Mouse (Mus musculus): ENCODE results near the gene Dhx29.

Dhx29 gene

DNA sequence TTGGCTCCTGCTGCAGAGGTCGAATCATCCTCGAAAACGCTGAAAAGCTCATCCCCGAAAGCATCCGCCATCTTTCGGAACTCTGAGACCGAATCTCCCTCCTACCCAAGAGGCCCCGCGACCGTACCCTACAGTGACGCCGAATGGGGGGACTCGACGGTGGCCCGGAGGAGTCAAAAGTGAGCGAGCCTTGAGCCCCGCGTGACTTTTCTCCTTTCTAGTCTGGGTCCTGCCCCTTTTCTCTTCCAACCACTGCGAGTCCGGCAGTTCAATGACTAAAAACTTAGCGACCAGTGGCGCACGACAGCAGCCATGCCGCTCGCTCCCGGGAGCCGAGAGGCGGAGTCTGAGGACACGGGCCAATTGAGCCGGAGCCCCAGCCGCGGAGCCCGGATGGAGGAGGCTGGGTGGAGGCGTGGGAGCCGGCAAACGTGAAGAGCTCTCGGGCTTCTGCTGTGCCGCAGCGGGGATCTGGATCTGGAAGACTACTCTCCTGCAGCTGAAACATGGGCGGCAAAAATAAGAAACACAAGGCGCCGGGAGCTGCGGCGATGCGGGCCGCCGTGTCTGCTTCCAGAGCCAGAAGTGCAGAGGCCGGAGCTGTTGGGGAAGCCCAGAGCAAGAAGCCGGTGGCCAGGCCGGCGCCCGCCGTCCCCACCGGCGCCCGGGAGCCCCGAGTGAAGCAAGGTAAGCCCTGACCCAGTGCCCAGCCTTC, at the start of gene Dhx29, which contains the start of gene Mtrex:
Gene Dhx29 (plus strand): TSS at position 168 of the 715 bp plus-strand sequence.
Gene Mtrex (minus strand): TSS at position 112 of the 715 bp plus-strand sequence.
- in situ Hi-C loops (cut with MboI, MseI) = loop anchor here (5.0 kb wide), 1 partner anchor 60 kb away; the partner anchor contains the start of gene Ccno

DNA sequence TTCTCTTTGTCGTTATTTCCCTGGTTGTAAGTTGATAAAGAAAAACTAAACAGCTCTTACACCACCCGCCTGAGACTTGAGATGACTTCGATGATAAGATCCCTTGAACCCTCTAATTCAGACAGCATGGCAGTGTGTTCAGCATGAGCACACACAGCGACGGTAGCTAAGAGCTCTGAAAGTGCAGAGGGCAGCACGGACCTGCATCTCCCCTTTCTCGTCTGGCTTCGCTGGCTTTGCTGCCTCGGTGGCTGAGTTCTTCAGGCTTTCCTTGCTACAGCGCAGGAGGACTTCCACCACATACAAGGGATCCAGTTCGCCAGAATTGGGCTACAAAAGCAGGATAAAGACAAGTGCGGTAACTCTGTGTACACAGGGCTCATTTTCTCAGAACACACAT, 40.0 kb upstream of the Dhx29 start:
- in situ Hi-C loops (cut with MboI, MseI) = loop anchor here (25.0 kb wide), 1 partner anchor 1450 kb away; no protein-coding TSS in a partner anchor

DNA sequence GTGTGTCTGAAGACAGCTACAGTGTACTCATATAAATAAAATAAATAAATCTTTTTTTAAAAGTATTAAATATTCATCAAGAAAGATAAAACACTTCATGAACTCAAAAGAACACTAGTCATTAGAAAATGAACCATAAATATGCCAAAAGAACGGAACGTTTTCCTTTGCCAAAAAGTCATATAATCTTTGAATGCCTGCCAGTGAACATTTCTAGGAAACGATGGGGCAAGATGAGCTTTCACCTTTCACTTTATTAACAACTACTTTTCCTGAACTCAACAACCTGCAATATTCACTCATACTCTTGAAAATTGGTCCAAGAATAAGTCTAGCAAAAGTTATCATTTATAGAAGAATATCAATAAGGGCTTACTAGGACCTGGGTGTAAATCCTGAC, 25.1 kb upstream of the Dhx29 start:
- in situ Hi-C loops (cut with MboI, MseI) = no loop called here

DNA sequence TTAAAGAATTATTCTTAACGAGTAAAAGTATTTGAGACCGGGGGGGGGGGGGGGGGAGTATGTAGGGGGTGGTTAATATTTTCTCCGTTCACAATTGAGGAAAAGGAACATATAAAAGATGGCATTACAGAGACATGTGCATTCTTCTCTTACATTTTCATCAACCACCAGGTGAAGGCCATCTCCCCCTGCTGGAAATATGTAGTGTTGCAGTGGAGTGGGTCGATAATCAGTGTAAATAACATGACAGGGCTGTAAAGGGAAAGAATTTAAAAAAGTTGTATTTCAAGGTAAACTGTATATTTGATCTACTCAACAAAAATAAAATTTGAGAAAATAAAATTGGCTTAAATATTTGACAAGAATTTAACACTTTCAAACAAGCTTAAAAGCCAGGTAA, 17.6 kb upstream of the Dhx29 start:
- in situ Hi-C loops (cut with MboI, MseI) = no loop called here

DNA sequence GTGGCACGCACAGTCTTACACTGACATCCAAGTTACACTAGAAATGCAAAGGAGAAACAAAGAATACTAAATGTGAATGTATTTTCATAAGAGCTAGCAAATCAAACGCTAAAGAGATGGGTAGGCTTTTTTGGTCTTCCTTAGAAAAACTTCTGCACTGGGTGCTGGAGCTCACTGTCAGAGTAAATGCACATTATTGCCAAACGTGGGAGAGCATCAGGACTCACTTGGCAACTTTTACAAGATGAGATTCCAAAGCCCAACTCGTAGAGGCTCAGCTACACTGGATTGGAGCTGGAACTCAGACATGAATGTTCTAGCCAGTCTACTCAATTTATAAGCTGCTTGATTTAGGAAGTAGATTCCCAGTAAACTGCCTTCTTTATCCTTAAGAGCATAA, 16.8 kb upstream of the Dhx29 start:
- in situ Hi-C loops (cut with MboI, MseI) = no loop called here

DNA sequence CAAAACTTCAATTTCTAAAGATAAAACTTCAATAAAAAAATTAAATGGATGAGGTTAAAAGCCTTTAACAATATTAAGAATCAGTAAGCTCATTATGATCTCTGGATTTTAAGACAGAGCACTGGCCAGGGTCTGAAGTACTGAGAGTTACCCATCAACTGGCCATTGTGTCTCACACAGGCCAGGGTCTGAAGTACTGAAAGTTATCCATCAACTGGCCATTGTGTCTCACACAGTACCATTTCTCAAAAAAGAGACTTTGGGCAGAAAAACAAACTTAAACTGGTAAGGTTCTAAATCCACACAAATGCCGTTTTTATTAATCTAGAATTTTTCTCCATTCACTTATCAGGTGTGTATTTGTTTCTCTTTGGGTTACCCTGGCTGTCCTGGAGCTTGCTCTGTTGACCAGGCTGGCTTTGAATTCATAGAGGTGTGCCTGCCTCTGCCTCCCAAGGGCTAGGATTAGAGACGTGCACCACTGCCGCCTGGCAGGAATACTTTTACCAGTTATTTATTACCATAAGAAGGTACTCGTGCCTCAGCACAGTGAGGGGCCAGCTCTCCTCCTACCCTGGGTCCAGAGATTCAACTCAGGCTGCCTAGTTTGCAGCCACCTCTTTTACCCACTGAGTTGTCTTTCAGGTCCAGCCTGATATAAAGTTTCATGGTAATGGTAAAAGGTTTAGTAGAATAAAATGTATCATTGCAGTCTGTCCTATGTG, 8.0 kb upstream of the Dhx29 start:
- in situ Hi-C loops (cut with MboI, MseI) = no loop called here

DNA sequence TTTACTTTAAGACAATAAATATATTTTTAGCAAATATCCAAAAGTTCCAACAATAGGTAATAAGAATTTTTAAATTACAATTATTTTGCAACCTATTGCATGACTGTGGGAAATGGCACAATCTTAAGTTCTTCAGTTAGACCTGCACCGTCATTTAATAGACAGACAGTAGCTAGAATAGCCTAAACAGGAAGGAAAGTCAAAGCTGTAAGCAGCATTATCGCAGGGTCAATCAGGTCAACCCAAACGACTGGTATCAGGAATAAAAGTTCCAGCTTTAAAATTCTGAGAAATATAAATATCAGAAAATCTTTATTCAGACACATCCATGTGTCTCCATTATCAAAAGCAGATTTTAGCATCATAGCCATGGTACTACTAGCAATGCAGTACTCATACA, 6.3 kb upstream of the Dhx29 start:
- in situ Hi-C loops (cut with MboI, MseI) = no loop called here

DNA sequence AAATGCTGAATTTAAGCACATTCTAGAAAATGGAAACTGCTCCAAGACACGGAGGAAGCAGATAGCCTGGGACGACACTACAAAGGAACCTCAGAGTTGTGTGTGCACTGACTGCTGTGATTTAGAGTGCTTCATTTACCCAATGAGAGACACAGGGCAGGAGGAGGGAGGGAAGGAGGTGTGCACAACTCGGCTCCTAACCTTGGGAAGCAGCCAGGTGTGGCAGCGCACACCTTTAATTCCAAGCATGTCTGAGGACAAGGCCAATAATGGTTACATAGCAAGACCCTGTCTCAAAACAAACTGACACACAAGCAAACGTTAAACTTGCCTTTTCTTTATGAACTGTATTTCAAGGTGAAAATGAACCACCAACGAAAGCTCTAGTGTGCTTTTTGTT, 2.0 kb upstream of the Dhx29 start:
- in situ Hi-C loops (cut with MboI, MseI) = loop anchor here (5.0 kb wide), 1 partner anchor 62 kb away; the partner anchor contains the start of gene Ccno

DNA sequence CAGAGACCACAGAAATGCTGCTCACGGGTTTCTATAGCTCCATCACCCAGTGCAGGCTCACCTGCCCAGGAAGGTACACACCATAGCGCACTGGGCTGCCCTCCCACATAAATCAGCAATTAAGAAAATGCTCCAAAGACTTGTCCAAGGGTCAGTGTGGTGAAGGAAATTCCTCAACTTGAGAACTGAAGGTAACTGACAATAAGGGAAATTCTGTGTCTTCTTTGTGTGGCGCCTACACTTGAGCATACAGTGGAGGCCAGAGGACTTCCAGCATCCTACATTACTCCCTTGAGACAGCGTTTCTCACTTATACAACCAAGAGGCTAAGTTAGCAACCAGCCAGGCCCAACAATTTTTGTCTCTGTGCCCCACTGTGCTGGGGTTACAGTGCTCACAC, 1.3 kb upstream of the Dhx29 start:
- in situ Hi-C loops (cut with MboI, MseI) = loop anchor here (5.0 kb wide), 1 partner anchor 61 kb away; the partner anchor contains the start of gene Ccno

DNA sequence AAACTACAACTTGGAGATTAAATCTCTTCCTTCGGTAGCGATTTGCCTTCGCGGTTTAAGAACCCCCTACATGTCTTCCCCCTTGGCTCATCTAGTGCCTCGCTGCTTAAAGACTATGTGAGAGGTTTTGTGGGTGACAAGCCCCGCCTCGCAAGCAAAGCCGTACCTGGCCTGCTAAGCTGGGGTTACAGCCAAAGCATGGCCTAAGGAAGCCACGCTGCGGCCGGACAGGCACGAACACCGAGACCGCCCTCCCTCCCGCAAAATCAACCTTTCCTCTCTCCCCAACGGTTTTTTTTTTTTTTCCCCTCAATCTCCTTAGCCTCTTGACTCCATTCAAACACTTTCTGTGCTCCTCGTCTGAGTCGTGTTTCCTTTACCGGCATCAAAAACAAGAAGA, 458 bp upstream of the Dhx29 start:
- in situ Hi-C loops (cut with MboI, MseI) = loop anchor here (5.0 kb wide), 1 partner anchor 61 kb away; the partner anchor contains the start of gene Ccno

DNA sequence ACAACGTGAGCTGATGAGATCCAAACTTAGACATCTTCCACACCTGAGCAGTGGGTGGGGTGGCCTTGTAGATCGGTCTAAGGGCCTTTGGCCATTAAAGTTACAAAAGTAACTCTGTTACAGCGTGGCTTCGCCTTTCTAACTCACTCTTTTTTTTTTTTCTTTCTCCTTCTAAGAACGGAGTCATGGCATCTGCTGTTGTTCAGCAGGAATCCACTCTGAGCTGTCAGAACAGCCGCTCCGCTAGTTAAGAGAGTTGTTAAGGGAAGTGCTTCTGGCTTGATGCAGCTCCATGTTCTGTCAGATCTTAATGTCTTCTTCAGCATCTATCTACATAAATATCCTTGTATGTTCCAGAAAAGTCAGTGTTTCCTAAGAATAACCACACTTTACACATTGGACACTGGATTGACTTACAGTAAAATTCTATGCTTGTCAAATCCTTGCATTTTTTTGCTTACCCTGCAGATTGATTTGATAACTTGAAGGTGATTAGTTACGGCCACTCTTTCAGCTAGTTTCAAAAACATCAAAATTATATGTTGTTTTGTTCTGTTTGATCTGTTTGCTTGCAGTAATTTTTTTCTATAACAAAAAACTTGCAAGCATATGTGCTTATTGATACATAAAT, 899 bp downstream of the Dhx29 start:
- in situ Hi-C loops (cut with MboI, MseI) = loop anchor here (5.0 kb wide), 1 partner anchor 59 kb away; the partner anchor contains the start of gene Ccno

DNA sequence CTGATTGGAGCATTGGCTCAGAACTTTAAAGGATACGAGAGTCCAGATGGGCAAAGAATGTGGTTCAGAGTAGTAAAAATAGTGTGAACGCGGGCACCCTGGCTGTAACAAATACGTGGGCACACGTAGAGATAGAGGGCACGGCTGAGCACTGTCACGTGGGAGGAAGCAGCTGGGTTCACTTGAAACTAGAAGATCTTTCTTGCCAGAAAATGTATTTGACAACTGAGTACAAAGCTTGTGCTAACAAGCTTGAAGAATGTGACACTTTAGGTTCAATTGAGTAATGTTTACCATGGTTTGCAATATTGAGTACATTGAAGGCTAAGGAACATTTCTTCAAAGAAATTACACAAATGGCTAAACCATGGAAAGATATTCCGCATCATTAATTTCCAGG, 10.9 kb downstream of the Dhx29 start:
- in situ Hi-C loops (cut with MboI, MseI) = no loop called here

DNA sequence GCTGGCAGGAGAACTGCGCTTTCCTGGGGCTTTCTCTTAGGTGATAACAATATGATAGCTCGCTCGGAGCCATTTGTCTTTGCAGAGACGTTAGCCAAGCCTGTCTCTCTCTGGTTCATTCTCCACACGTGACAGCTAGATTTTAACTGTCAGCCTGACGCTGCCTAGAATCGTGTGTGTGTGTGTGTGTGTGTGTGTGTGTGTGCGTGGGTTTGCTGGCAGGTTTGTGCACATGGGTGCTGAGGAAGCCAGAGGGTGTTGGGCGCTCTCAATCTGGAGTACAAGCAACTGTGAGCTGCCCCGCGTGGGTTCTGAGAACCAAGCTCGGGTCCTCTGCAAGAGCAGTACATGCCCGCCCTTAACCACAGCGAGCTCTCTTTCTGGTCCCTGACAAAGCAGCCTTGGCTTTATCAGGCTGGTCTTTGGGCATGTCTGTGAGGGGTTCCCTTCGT, 14.7 kb downstream of the Dhx29 start:
- in situ Hi-C loops (cut with MboI, MseI) = no loop called here

DNA sequence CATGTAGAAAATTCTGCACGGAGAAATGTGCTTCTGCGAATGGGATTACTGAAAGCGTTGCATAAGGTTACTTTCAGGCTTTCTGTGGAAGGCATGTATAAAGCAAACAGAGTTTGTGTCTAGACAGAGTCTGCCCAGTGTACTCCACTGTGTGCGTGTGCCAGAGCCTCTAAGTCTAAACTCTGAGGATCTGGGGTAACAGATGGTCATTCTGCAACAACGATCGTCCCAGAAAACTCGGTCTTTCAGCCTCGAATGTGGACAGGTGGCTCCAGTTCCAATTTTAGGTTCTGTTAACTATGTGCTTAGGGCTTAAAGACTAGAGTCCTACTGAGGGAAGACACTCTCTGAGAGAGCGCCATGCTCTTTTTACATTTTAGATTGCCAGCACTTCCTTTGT, 18.1 kb downstream of the Dhx29 start:
- in situ Hi-C loops (cut with MboI, MseI) = no loop called here

DNA sequence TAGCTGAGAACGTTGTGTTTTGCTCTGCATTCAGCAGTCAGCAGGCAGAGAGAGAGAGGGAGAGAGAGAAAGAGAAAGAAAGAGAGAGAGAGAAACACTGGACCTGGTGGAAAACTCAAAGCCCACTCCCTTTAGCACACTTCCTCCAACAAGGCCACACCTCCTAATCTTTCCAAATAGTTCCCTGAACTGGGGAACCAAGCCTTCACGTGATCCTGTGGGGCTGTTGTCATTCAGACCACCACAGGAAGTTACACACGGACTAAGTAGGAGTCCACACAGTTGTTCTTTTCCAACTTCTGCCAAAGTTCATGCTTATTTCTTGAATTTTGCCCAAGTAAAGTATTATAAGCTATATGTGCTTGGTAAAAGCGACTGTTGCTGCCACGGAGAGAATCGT, 18.6 kb downstream of the Dhx29 start:
- in situ Hi-C loops (cut with MboI, MseI) = no loop called here

DNA sequence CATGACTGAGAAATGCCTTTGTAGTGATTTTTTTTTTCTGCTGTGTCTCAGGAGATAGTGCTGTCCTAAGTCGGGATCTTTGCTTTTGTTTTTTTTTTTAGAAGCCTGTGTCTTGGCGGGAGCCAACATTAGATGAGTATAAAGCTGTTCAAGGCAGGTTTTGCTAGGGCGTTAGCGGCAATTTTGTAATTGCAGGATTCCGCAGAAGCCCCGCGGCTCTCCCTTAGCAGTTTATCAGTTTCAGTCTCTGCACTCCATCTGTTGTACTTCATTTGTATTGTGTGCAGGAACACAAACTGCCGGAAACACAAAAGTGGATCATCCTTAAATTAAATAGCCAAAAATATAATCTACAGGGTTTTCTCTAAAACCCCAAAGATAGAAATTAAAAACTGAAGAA, 26.8 kb downstream of the Dhx29 start:
- in situ Hi-C loops (cut with MboI, MseI) = no loop called here

DNA sequence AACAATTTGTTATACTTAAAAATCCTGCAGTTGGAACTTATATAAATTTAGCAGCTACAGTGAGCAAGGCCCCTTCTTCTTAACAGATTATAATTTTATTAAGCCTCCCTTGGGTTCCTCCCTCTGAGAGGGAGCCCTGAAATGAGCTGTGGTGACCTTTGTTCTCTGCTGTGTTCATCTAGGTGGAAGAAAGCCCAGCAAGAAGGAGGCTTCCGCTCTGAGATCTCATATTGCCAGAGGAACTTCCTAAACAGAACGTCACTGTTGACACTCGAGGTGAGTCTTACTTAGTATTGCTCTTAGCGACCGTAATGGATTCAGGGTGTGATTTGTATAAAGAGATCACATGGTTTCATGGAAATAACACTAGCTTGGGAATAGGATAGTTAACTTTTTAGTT, 35.8 kb downstream of the Dhx29 start:
- in situ Hi-C loops (cut with MboI, MseI) = no loop called here

DNA sequence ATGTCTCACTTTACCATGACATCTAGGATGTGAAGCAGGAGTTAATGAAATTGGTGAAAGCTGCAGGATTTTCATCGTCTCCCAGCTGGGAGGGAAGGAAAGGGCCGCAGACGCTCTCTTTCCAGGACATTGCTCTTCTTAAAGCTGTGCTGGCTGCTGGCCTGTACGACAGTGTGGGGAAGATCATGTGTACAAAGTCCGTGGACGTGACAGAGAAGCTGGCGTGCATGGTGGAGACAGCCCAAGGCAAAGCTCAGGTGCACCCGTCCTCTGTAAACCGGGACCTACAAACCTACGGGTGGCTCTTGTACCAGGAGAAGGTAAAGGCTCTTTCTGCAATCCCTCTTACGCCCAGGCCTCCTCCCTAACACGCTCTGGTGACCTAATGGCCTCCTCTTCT, 37.2 kb downstream of the Dhx29 start:
- in situ Hi-C loops (cut with MboI, MseI) = no loop called here

DNA sequence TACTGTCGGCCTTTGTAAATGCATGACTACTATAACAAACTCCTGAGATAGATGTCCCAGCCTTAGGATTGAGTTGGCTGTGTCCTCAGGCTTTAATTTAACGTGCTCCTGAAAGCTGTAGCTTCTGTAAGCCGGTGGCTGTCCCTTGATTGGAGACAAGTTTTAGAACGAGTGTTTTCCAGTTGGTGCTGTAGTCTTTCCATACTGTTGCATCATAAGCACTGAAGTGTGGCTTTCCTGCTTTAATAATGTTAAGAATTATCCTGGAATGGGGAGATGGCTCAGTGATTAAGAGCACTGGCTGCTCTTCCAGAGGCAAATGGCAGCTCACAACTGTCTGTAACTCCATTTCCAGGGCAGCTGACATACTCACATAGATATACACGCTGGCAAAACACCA, 40.0 kb downstream of the Dhx29 start:
- in situ Hi-C loops (cut with MboI, MseI) = no loop called here

DNA sequence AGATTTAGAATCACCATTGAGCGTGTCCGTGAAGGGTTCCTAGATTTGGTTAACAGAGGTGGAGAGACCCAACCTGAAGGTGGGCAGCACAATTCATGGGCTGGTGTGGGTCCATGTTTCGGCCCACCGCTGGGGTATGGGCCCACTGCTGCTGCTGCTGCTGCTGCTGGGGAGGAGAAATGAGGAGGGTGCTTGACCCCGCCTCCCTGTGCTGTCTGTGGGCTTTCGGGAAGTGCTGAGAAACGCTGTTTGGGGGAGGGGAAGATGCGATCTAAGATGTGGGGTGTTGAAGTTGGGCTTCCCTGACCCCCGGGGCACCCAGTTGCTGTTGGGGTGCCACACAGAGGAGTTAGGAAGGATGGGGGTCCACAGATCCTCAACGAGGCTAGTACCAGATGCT, 49.5 kb downstream of the Dhx29 start:
- in situ Hi-C loops (cut with MboI, MseI) = no loop called here

DNA sequence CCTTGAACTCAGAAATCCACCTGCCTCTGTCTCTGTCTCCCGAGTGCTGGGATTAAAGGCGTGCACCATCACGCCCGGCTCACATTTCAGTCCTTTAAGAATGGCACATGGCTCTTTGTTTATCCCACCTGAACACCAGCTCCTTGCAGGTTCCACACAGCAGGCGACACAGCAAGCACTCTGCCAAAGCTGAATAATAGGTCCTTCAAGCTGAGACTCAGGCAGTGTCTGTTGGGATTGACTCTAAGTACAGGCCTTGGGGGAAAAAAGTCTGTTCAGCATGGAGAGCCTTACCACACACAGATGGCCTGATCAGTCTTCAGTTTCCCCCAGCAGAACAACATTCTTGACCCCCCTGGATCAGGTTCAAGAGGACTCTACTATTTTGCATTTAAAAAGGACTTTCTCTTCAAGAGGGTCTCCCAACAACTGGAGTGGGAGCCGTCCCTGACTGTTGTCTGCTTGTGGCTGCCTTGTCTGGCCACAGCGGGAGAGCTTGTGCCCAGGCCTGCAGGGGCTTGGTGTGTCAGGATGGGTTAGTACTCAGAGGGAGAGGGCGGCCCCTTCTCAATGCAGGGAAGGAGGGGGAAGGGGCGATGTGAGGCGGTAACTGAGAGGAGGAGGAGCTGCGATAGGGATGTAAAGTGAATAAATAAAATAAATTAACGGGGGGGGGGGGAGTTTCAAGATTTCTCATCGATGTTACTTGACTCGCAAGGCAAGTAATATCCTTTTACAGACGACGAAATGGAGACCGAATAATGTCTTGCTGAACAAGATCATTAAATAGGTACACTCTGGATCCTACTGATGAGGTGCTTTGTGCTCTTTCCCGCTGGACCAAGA, 58.6 kb downstream of the Dhx29 start:
- in situ Hi-C loops (cut with MboI, MseI) = loop anchor here (5.0 kb wide), 1 partner anchor 59 kb away; the partner anchor contains the start of genes Dhx29 and Mtrex

All from regulatory T cell (primary cell).